Mouse (Mus musculus): ENCODE results near the gene Ablim1.

GRCm38 (mm10) chr19:57016995-57017784 lies 297.5 kb downstream of the Ablim1 start:
- no peak for TF ChIP-seq CTCF (IDR thresholded peaks at IDR 0.05; ENCODE audit: low read depth)
- no peak for TF ChIP-seq EP300 (optimal IDR thresholded peaks at IDR 0.05)

Data from stomach, postnatal 0 days (tissue).